Mouse (Mus musculus) layer of hippocampus, postnatal 14 days (tissue): ENCODE results near the gene Colgalt1. TPM values are rescaled to one million over a fixed set of nuclear protein-coding genes. Genes with fewer than 3 reads are reported as not detected.

Experiments
- DNase-seq, 2 experiments: peaks; one replicate each; pipeline ENCODE4 v3.0.0; 2021 to 2022; ENCODE audit warnings: low spot score in 2 of 2, mixed read lengths in 1 of 2
- total RNA-seq, 2 experiments: library from RNA; stranded (reverse); gene quantifications; 2 replicates each; pipeline ENCODE4 v1.2.3; 2021

Colgalt1 gene
- total RNA-seq, 2 experiments from 2014 or later = 58.4 to 62.9 TPM

DNA sequence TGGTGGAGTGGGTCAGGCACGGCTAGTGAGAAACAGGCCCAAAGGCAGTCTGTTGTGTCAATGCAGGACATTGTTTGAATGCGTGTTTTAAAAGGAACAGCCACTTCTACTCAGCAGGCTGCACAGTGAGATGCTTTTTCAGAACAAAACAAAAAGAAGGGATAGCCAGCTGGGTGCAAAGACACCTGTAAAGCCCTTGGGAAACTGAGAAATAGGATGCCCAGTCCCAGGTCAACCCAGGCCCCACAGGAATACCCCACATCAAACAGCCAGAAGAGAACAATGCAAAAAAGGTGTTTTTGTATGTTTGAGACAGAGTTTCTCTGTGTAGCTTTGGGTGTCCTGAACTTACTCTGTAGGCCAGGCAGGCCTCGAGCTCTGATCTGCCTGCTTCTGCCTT lies 22.0 kb upstream of the Colgalt1 start:
- no peak for DNase-seq

GRCm38 (mm10) chr8:71591017-71591416 lies 19.8 kb upstream of the Colgalt1 start:
- DNase-seq = no peak

DNA sequence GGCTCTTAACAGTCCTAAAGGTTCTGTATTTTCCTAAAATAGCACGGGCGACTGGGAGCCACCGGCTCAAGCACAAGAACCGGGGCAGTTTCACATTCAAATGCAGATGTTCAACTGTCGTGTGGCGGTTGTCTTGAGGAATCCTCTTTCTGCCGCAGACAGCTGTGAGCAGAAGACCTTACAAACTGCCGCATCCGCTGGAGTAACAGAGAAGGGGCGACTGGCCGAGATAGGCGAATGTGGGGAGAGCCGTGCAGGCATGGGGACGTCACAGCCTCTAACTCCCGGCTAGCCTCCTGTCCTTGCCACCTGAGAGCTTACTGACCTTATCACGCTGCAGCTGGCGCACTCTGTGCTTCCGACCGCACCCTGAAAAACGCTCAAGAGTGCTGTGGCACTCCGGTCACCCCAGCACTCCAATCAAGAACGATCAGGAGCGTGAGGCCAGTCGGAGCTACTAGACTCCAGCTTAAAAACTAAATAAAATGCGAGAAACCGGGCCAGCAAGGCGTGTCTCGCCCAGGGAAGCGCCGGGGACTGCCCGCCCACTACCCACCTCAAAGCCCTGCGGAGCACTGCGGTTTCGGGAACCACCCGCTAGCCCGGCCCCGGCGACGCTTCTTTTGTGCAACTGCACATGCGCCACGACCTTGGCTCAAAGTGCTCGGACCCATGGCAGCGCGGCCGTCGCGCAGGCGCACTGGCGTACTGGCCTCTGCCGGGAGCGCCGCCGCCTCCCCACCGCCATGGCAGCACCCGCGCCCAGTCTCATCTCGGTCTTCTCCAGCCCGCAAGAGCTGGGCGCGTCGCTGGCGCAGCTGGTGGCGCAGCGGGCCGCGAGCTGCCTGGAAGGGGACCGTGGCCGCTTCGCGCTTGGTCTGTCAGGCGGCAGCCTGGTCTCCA lies 19.1 kb upstream of the Colgalt1 start, which contains the start of gene Pgls:
Gene Pgls (plus strand): TSS at position 706 of the 903 bp plus-strand sequence.
- peak; percentile 95 to 98 for DNase-seq

DNA sequence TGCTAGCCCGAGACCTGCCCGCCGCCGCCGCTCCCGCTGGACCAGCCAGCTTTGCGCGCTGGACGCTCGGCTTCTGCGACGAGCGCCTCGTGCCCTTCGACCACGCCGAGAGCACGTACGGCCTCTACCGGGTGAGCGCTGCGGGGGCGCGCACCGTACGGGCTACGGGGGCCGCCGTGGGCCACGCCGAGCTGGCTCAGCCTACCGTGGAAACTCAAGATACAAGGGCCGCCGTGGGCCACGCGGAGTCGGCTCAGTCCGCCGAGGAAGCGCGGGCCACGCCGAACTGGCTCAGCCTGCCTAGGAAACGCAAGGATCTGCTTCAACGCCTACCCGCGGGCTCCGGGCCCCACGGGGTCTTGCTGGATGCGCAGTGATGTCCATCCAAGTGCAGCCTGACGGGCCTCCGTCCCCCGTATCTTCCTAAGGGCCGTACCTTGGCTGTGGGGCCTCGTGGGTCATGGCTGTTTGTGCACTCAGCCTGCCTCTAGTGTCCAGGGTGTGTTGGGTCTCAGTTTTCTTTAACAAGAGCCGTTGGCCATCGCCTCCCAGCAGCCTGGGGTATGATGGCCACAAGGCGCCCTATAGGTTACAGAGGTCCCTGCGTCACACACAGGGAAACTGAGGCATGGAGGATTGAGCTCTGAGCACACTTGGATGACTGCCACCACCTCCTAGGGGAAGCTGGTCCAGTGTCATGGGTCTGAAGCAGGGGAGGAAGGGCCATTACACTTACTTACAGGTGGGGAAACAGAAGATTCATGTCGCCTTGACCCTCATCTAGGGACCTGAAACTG lies 18.2 kb upstream of the Colgalt1 start:
- peak in 1 of 2 experiments; percentile 82 for DNase-seq

DNA sequence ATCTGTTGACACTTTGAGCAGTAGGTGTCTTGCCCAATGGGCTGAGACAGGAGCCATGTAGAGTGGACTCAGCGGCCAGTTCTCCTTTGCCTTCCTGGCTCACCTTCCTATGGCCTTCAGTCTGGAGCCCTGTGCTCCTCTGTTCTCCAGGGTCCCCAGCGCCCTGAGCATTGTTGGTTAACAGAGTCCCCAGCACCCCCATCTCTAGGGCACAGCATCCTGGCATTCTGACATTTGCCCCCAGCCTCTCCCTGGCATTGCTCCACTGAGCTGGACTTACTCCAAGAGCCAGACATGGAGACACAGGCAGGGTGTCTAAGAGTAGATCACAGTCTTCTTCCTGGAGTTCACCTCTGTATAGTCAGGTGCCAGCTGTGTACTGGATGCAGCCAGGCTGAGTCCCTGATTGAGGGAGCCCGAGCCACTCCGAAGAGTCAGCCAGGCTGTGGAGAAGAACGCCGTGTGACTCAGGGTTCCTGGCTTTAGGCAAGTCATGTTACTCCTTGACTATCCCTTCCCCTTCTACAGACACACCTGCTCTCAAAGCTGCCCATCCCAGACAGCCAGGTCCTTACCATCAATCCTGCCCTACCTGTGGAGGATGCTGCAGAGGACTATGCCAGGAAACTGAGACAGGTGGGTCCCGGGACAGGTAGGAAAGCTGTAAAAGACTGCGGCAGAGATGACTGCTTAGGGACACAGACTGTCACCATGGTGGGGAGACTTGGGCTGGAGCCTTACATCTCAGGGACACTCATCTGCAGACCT lies 17.1 kb upstream of the Colgalt1 start:
- no peak for DNase-seq

DNA sequence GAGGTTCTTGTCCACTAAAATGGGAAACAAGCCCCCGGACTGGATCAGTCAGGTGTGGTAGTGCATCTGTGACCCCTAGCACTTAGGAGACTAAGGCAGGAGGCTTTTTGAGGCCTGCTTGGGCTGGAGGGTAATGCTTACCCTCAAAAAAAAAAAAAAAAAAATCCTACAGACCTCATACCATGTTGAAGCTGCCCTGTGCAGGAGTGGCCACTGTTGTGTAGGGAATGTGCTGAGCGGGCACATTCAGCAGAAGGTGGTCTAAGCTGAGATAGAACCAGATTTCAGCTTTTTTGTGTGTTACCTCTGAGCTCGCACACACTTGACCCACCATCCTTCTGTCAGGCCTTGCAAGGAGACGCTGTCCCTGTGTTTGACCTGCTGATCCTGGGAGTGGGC lies 16.5 kb upstream of the Colgalt1 start:
- no peak for DNase-seq

DNA sequence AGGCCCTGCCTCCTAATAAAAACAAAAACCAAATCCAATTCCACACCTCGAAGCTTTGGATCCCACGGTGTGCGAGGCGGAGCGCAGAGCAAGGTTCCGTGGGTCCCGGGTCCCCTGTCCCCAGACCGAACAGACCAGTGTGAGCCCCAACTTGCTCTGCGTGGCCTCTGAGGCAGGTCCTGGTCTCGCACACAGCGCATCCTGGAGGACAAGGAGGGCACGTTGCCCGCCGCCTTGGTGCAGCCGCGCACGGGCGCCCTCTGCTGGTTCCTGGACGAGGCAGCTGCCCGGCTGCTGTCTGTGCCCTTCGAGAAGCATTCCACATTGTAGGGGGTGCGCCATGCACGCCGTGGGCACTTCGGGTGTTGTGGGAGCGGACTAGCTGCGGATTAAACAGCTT lies 14.9 kb upstream of the Colgalt1 start:
- DNase-seq = peak; percentile 89 to 90

- no peak for DNase-seq
Measured at GRCm38 (mm10) chr8:71596384-71596783, 14.4 kb upstream of the Colgalt1 start.

- no peak for DNase-seq
Measured at GRCm38 (mm10) chr8:71596798-71597197, 14.0 kb upstream of the Colgalt1 start.

- no peak for DNase-seq
Measured at GRCm38 (mm10) chr8:71597451-71597850, 13.3 kb upstream of the Colgalt1 start, which contains the start of gene Fam129c. Gene Fam129c, plus strand, starts transcription at chr8:71597648.

DNA sequence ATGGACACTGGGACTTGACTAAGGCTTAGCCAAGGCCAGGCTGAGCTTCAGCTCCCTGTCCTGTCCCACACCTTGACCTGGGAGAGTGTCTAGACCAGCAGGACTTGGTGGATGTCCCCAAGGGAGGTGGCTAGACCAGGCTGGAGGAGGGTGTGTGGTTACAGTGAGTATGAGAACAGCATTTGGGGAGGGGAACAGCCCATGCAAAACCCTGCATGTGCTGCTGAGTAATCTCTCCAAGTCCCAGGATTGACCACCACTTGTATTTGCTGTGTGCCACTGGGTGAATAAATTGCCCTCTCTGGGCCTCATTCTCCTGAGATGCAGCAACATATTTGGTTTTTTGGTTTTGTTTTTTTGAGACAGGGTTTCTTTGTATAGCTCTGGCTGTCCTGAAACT lies 12.4 kb upstream of the Colgalt1 start:
- DNase-seq = no peak

- no peak for DNase-seq
Measured at GRCm38 (mm10) chr8:71598841-71599240, 12.0 kb upstream of the Colgalt1 start.

DNA sequence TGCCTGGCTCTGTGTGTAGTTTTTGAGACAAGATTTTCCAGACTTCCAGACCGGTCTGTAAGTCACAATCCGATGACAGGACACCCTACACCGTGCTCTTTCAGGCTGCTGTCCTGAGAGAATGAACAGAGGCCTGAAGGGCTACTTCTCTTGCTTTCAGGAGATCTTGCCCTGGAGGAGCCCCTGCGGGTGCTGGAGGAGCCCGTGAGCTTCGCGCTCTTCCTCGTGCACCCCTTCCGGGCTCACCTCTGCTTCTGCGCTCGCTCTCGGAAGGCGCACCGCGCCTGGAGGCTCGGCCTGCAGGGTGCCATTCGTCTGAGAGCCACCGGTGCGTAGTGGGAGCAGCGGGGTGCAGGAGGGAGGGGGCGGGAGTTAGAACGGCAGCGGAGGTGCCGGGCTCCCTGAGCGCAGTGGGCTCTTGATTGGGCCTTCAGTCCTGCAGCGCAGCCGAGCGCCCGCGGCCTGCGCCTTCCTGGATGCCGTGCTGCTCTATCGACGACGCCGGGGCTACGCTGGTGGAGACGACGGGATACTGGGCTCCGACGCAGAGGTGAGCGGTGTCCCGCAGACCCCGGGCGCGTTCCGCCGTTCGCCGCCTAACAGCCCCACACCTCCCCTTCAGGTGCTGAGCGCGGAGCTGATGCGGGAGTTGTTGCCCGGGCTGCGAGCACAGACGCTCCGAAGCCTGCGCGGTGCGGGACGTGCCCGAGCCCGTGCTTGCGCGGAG lies 8.7 kb upstream of the Colgalt1 start:
- no peak for DNase-seq

DNA sequence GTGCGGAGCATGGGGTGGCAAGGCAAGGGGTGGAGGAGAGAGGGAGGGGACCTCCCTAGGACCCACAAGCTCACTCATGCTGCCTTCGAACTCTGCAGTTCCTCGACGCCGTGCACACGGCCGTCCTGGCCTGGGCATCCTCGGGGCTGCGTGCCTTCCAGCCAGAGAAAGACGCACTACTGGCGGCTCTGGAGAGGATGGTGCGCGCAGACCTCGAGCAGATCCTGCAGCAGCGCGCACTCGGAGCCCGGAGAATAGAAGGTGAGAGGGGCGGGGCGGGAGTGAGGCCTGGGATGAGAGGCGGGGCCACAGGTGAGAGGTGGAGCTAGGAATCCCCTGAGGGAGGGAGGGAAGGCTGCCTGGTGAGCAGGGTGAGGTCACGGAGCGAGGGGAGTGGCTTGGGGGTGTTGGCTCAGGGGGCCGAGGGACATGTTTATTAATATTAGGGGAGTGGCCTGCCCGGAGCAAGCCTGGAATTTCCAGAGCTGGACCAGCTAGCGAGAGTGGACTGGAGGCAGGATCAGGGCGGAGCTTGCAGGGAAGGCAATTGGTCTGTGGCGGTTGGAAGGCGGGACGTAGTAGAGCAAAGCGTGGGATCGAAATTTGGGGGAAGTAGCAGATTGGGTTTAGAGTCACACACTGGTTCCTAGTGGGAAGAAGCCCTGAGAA lies 8.0 kb upstream of the Colgalt1 start:
- no peak for DNase-seq

GRCm38 (mm10) chr8:71604021-71604420 lies 6.8 kb upstream of the Colgalt1 start:
- no peak for DNase-seq

- no peak for DNase-seq
Measured at GRCm38 (mm10) chr8:71612141-71612540, 1.3 kb downstream of the Colgalt1 start.

- DNase-seq = no peak
Measured at GRCm38 (mm10) chr8:71613418-71613817, 2.6 kb downstream of the Colgalt1 start.

GRCm38 (mm10) chr8:71619786-71620185 lies 9.0 kb downstream of the Colgalt1 start:
- DNase-seq = no peak

DNA sequence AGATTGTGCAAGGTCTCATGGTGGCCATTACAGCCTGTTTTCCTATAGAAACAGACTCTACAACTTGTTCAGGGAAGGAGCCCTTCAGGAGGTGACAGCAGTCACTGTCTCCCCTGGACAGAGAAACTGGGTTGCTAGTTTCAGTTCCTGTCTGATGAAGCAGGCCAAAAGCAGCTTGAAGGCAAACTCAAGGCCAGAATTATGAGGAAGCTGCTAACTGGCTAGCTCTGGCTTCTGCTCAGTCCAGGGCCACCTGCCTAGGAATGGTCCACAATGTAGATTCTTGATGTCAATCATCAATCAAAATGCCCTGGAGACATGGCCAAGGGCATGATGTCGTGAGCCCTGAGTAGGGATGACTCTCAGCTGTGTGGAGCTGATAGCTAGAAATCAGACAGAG lies 14.3 kb downstream of the Colgalt1 start:
- DNase-seq = no peak

DNA sequence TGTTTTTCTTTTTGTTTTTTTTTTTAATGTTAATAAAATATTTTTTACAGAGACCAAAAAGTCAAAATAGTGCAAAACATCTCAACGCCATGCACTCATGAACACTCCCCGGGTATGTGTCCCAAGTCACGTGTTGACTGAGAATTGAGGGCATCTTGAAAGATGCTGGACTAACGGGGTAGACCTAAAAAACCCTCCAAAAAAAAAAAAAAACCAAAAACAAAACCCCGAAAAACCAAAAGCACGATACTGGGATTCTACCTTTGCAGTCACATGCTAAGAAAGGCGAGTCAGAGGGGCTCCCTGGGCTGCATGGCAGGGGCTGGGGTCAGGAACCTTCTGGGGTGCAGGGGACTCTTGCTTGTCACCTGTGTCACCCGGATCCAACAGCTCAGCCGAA lies 16.0 kb downstream of the Colgalt1 start:
- no peak for DNase-seq
